Mouse (Mus musculus): ENCODE measurements at regions not wholly inside any gene's neighbourhood (a gene's known extent, or its start where the extent isn't known, plus 50 kb on each side); places are given as distances from the start of the nearest gene placed in this dataset.

GRCm38 (mm10) chr16:55435139-55435968 is 137.6 kb upstream of the Zpld1 start:
- DNase-seq = no peak

GRCm38 (mm10) chr16:55421569-55422342 is 124.0 kb upstream of the Zpld1 start:
- DNase-seq = no peak

- no peak for DNase-seq
These were observed 123.2 kb upstream of the Zpld1 start for GRCm38 (mm10) chr16:55420876-55421568.

- no peak for DNase-seq
These were observed 121.1 kb upstream of the Zpld1 start for GRCm38 (mm10) chr16:55418871-55419270.

GRCm38 (mm10) chr16:55400818-55401217 is 103.0 kb upstream of the Zpld1 start:
- DNase-seq = no peak

GRCm38 (mm10) chr16:55394864-55395263 is 97.1 kb upstream of the Zpld1 start:
- DNase-seq = no peak

GRCm38 (mm10) chr16:55390400-55390799 is 92.6 kb upstream of the Zpld1 start:
- no peak for DNase-seq

GRCm38 (mm10) chr16:55379996-55380395 is 82.2 kb upstream of the Zpld1 start:
- DNase-seq = no peak

- DNase-seq = no peak
These were observed 81.4 kb upstream of the Zpld1 start for GRCm38 (mm10) chr16:55379189-55379588.

GRCm38 (mm10) chr16:55378701-55379100 is 80.9 kb upstream of the Zpld1 start:
- DNase-seq = no peak

- DNase-seq = no peak
These were observed 78.1 kb upstream of the Zpld1 start for GRCm38 (mm10) chr16:55375922-55376321.

GRCm38 (mm10) chr16:55357686-55358085 is 59.9 kb upstream of the Zpld1 start:
- no peak for DNase-seq

GRCm38 (mm10) chr16:55356097-55356496 is 58.3 kb upstream of the Zpld1 start:
- no peak for DNase-seq

All from cerebellum, postnatal 36 days (tissue).